Mouse (Mus musculus) brain, embryonic 14.5 days (tissue): ENCODE results near the gene Trak1. TPM values are rescaled to one million over a fixed set of nuclear protein-coding genes. Genes with fewer than 3 reads are reported as not detected.

Source experiments
- DNase-seq: peaks from one replicate; pipeline ENCODE4 v3.0.0-alpha.2; 2011; ENCODE audit warnings: low read depth
- CTCF ChIP-seq: fragments of 200-500 bp; IDR thresholded peaks from 2 replicates; pipeline ENCODE4 v1.5.1; 2012; ENCODE audit warnings: inconsistent platforms, mild to moderate bottlenecking, moderate library complexity, borderline replicate concordance; ENCODE audit not compliant: insufficient read depth, insufficient read length; ENCODE audit errors: extremely low read depth
- POLR2A ChIP-seq: fragments of 200-500 bp; IDR thresholded peaks from 2 replicates; pipeline ENCODE4 v1.6.1; 2012; ENCODE audit warnings: mild to moderate bottlenecking, inconsistent platforms, borderline replicate concordance; ENCODE audit not compliant: poor library complexity, insufficient read depth, insufficient read length, severe bottlenecking; ENCODE audit errors: extremely low read depth
- polyA plus RNA-seq: library from polyadenylated mRNA; depleted of rRNA; stranded (reverse); fragments of >200 nt; gene quantifications from 2 replicates; pipeline ENCODE4 v1.2.3, GENCODE M21; 2012

Gene Trak1
- polyA plus RNA-seq, 1 experiment: 77.7 TPM

- TF ChIP-seq POLR2A (no peak), CTCF (no peak)
- peak; percentile 43 for DNase-seq
These were observed 178.5 kb downstream of the Trak1 start for GRCm38 (mm10) chr9:121475488-121476452.

GRCm38 (mm10) chr9:121477305-121477911, 180.1 kb downstream of the Trak1 start:
- peak; percentile 94 for DNase-seq
- TF ChIP-seq POLR2A (no peak), CTCF (peak; percentile 93)

DNA sequence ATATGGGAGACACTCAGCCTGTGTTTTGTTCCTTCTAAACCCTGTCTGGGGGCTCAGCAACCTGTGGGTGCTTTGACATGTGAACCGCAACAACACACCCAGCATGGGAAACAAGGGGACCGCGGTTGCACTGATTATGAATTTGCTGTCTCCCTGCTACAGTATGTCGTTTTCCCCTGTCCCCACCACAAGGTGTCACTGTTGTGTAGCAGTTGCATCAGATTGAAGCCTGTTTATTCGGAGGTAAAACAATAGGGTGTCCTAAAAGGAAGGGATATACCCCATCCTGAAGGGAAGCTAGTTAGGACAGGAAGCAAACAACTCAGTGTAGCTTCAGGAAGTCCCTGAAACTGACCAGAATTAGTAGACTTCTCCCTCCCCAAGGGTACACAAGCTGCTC, 182.2 kb downstream of the Trak1 start:
- peak; percentile 92 for DNase-seq

GRCm38 (mm10) chr9:121487216-121487615, 189.9 kb downstream of the Trak1 start:
- TF ChIP-seq POLR2A (no peak), CTCF (no peak)
- no peak for DNase-seq

More for the DNA sequence above, 182.2 kb downstream of the Trak1 start:
- TF ChIP-seq POLR2A (no peak), CTCF (peak; percentile 85)

DNA sequence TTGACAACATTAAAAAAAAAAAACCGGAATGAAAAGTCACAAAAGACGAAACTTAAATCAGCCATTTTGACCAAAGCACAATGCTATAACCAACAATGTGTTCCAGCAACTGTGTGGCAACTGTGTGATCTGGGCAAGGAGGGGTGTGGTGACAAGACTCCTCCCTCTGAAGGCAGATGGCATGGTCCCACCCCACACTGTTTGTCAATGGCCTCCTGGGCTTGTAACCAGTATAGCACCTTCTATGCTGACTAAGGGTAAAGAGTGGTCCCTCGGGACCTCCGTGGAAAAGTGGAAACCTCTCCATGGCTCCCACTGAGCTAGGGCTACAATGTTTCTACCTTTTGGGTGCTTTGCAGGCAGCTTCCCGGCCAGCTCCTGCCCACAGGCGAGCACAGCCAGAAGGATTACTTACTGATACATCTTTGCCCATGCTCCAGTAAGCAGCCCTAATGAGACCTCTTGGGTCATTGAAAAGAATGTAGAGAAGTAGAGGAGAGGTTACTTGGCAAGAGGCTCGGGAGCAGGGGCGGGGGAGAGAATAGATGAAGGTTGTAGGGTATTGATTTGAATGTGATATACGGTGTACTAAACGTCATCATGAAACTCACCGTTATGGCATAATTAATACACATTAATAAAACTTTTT, 194.4 kb downstream of the Trak1 start:
- no peak for DNase-seq
- TF ChIP-seq POLR2A: no peak
- TF ChIP-seq CTCF: no peak

DNA sequence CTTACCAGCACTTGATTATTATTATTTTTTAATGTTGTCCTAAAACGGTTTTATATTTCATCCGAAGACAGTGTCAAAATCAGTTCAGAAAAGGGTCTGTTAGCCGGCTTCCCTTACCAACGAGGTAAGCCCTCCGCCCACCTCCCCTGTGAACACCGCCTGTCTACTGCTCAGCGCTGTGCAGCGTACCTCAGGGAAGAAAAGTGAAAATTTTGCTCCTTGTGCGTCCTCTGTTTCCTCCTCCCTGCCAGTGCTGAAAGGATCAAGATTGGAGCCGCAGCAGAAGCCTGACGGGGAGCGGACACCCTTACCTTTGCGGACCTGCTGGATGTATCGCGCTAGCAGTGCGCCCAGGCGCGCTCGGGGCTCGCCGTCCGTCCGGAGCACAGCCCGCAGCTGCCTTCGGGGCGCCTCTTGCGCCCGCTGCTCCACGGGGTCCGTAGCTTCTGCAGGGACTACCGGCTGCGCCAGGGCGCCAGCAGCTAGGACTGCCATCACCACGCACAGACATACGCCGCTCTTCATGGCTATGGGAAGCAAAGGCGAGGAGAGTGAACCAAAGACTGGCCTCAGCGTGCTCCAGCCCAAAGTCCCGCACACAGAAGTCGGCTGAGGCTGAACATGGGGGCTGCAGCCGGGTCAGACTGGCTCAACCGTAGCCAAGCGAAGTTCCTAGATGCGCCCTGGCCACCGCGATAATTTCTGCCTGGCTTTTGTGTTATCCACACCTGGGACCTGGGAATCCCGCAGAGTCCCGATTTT, 196.9 kb downstream of the Trak1 start:
- TF ChIP-seq POLR2A (no peak), CTCF (no peak)
- no peak for DNase-seq

- no peak for DNase-seq
- TF ChIP-seq CTCF (no peak), POLR2A (no peak)
These were observed 198.2 kb downstream of the Trak1 start, which contains the start of gene Cck for GRCm38 (mm10) chr9:121495529-121495928. Cck (minus strand) TSS chr9:121495694.

DNA sequence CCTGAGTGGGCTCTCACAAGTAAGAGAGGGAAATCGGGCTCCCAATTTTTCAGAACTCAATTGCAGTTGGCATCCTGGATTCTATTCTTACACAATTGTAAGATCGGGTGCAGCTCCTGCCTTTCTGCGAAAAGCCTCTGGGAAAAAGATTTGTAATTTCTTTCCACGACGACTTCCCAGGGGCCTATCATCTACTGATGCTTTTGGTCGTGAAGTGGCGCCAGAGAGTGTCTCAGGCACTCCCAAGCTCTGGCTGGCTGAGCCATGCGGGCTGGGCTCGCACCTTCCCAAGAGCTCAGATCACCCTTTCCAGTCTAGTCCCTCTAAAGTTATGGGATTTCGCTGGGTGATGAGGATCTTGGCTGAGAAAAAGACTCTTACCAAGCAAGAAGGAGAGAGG, 198.8 kb downstream of the Trak1 start:
- DNase-seq: no peak
- TF ChIP-seq POLR2A (no peak), CTCF (no peak)

- TF ChIP-seq POLR2A: no peak
- no peak for TF ChIP-seq CTCF
- peak; percentile 68 for DNase-seq
These were observed 208.0 kb downstream of the Trak1 start for GRCm38 (mm10) chr9:121505346-121505745.

DNA sequence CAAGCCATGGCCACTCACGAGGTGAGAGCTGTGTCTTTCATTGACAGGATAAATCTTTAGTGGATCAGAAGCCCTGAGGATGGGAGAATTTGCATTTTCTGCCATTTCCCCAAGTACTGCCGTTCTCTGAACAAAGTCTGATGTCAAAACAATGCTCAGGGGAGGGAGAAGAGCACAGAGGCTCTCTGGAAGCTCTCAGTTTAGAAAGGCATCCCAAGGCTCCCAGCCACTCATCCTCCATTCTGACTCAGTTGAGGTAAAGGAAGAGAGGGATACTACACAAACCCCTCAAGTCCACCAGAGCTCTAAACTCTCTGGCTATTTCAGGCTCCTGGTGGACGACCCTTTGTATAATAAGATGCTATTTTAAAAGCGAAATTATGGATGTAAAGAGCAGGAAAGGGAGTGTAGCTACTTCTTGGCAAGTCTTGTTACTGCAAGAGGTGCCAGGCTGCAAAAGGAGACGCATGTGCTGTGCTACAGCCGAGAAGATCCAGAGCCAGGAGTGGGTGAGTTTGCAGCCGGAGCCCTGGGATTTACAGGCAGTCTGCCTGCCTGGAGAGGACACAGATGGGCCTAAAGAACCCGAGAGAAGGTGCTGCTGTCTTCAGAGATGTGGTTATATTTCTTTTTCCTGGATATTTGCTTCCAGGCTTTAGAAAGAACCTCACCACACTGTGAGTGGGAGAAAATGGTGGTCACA, 209.3 kb downstream of the Trak1 start:
- DNase-seq: peak; percentile 65
- TF ChIP-seq CTCF (no peak), POLR2A (no peak)
